Mouse (Mus musculus): ENCODE measurements around the gene Eid3.
A peak's percentile ranks its signal among the peaks of the same experiment; 100 is the strongest.

The Eid3 gene

GRCm38 (mm10) chr10:82860929-82861315, 5.5 kb upstream of the Eid3 start:
- no peak for DNase-seq (ENCODE audit: low read depth, low spot score)

DNA sequence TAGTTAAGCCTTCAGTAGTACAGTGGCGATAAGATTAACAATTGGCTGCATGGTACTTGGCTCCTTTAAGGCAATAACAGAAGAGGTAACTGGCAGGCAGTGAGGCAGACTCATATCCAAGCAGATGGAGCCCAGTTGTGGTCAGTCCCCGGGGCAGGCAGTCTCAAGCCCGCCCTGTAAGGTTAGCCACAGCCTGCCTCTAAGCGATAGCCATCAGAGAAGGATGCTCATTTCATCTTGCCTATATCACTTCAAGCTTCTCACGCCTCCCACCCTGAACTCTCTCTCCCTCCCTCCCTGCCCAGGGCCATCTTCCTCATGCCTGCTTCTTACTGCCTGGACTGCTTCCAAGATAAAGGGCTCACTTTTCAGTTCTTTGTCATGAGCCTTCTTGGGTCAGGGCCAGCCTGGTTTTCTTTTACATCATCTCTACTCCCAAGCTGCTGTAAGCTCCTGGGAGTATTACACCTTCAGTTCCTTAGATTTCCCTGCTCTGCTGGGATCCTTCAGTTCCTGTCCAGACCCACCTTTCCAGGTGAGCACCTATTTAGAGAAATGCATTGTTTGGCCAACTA, 3.2 kb upstream of the Eid3 start:
- DNase-seq (ENCODE audit: low read depth, low spot score) = no peak

DNA sequence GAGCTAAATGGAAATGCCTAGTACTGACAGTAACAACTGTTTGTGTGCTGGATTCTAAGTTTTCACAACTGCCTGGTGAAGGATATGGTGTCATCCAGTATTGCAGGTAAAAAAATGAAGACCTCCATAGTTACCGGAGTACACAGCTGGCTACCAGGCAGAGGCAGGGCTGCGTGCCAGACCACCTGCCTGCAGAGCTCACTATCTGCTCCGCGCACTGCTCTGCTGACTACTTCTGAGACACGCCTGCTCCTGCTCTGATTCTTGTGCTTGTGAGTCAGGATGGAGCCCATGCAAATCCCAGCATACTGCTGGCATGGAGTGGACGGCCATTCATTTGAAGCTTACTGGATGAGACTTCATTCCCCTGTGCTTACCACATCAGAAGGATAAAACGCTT, 2.6 kb upstream of the Eid3 start:
- DNase-seq (ENCODE audit: low read depth, low spot score) = no peak

GRCm38 (mm10) chr10:82866832-82867231, 406 bp downstream of the Eid3 start:
- no peak for DNase-seq (ENCODE audit: low read depth, low spot score)

GRCm38 (mm10) chr10:82868418-82869086, 2.1 kb downstream of the Eid3 start:
- DNase-seq (ENCODE audit: low read depth, low spot score) = no peak

- DNase-seq (ENCODE audit: low read depth, low spot score) = no peak
Observed at GRCm38 (mm10) chr10:82875446-82875845, 9.0 kb downstream of the Eid3 start.

GRCm38 (mm10) chr10:82876076-82876796, 9.8 kb downstream of the Eid3 start:
- no peak for DNase-seq (ENCODE audit: low read depth, low spot score)

- DNase-seq (ENCODE audit: low read depth, low spot score) = no peak
Observed at GRCm38 (mm10) chr10:82887354-82887753, 20.9 kb downstream of the Eid3 start.

GRCm38 (mm10) chr10:82888576-82888975, 22.1 kb downstream of the Eid3 start:
- DNase-seq (ENCODE audit: low read depth, low spot score) = no peak

DNA sequence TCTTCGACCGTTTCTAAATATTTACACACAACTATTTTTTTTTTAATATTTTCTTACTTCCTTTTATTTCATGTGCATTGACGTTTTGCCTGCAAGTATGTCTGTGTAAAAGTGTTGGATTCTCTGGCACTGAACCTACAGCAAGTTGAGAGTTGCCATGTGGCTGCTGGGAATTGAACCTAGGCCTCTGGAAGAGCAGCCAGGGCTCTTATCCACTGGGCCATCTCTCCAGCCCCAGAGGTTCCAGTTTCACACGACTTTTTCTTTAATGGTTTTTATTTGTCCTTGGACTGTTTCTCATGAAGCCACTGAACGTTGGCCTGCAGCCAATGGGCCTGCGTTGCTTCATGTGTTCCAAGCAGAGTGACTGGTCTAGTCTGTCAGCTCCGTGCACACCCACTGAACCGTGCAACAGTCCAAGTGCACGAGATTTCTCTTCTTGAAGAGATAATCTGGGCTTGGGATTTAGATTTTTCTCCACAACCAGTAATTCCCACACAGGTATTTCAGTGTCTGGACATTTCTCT, 23.1 kb downstream of the Eid3 start:
- DNase-seq (ENCODE audit: low read depth, low spot score) = no peak

DNA sequence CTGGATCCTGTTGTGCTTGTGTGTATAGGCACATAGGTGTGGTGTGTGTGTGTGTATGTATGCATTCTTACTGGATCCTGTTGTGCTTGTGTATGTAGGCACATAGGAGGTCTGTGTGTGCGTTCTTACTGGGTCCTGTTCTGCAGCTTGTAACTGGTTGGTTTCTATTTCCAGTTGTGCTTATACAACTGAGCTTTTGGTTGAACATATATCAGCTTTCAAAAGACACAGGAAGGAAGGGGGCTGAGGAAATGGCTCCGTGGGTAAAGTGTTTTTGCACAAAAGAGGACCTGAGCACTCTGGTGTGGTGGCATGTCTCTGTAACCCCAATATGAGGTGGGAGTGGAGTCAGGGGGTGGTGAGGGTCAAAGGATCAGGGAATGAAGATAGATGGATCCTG, 24.5 kb downstream of the Eid3 start:
- DNase-seq (ENCODE audit: low read depth, low spot score) = no peak

GRCm38 (mm10) chr10:82891427-82891826, 25.0 kb downstream of the Eid3 start:
- no peak for DNase-seq (ENCODE audit: low read depth, low spot score)

DNA sequence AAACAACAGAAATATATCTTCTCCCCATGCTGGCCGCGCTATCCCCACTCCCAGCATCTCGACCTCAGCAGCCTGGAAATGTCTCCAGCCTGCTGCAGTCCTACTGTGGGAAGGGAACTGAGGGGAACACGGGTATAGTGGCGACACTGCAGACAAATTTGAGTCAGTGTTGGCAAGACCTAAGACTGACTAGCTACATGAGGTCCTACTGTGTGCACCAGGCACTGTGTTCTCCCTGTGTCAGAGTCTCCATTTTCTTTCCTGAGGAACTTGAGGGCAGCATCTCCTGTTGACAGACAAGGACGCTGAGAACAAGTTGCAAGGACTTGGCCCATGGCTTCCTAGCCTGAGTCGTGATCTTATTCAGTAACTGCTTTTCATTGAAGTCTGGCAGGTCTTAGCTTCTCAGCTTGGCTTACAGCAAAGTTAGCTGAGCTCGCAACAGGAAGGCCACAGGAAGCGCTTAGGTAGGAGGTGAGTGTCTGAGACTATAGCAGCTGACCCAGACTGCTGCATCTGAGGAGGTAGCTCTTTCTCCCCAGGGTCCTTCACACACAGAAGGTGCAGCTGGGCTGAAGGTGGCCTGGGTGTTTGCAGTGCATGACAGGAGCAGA, 26.1 kb downstream of the Eid3 start:
- no peak for DNase-seq (ENCODE audit: low read depth, low spot score)

- no peak for DNase-seq (ENCODE audit: low read depth, low spot score)
Observed at GRCm38 (mm10) chr10:82893872-82894650, 27.6 kb downstream of the Eid3 start.

GRCm38 (mm10) chr10:82897936-82898335, 31.5 kb downstream of the Eid3 start:
- no peak for DNase-seq (ENCODE audit: low read depth, low spot score)

DNA sequence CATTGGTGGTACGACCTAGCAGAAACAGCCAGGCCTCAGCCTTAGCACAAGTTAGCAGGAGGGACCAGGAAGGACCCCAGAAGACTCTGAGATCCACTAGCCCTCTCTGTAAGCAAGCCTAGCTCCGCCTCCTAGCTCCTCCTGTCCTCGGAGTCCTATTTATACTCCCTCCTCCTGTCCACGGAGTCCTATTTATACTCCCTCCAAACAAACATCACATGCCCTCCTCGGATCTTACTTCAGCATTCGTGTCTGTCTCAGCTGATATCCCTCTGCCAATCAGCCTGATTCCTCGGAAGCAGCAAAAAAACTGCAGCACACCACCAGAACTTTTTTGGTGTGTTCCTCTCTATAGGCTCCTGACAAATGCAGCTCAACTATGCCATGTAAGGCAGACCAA, 32.5 kb downstream of the Eid3 start:
- DNase-seq (ENCODE audit: low read depth, low spot score) = no peak

GRCm38 (mm10) chr10:82899810-82900421, 33.5 kb downstream of the Eid3 start:
- DNase-seq (ENCODE audit: low read depth, low spot score) = no peak

DNA sequence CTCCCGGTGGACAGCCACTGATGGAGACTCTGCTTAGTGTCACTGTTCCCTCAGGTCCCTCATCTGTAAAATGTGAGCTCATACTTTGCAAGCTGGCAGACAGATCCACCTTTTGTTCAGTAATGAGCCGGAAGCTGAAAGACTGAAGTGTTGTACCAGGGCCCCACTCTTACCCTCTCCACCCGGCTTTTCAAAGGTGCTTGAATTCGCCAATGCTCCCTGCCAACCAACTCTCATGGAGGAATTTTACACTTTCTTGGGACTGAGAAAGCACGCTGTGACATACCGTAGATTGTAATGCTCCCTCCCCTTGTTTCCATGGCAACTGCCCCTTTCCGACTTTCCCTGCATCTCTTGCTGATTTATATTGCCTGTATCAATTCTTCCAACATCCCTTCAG, 34.1 kb downstream of the Eid3 start:
- DNase-seq (ENCODE audit: low read depth, low spot score) = no peak

DNA sequence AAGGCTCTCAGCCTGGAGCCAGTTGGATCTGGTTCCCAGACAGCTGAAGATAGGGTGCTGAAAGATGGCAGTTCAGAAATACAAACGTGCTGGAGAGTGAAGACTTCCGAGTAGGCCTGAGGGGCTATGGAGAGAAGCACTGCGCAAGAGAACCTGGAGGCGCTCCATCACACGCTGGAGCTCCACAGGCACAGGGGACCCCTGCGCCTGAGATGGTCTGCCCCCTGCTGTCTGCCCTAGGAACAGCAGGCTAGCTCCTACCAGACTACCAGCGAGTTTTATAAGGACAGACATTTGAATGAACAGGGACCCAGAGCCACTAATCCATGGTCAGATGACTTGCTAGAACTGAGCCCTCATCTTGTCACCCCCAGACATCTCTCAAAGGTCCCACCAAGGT, 35.0 kb downstream of the Eid3 start:
- peak; percentile 58 for DNase-seq (ENCODE audit: low read depth, low spot score)

GRCm38 (mm10) chr10:82908526-82908925, 42.1 kb downstream of the Eid3 start:
- no peak for DNase-seq (ENCODE audit: low read depth, low spot score)

DNA sequence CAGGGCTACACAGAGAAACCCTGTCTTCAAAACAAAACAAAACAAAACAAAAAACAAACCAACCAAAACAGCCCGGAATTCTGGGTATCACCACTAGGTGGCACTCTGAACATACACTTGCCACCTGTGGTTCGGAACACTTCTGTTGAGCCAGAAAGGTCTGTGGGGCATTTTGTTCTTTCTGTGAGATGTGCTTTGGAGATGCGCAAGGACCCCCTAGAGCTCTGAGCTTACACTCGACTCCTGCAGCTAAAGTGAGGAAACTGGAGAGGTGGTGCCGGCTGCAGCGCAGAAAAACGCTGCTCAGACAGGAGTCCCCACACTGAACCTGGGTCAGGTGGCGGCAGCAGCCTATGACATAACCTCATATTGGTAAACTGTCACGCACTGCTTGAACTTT, 43.0 kb downstream of the Eid3 start:
- DNase-seq (ENCODE audit: low read depth, low spot score) = no peak
